Mouse (Mus musculus) erythroblast, embryonic 14.5 days (primary cell): ENCODE results near the gene Fam222b.

Experiments
- GATA1 ChIP-seq: IDR thresholded peaks from 2 replicates; pipeline ENCODE4 v1.6.1; 2012; ENCODE audit warnings: low read length, inconsistent platforms, mixed read lengths
- TAL1 ChIP-seq: IDR thresholded peaks from 3 replicates; pipeline ENCODE4 v1.6.1; 2012; ENCODE audit warnings: low read length, inconsistent platforms, mixed read lengths

DNA sequence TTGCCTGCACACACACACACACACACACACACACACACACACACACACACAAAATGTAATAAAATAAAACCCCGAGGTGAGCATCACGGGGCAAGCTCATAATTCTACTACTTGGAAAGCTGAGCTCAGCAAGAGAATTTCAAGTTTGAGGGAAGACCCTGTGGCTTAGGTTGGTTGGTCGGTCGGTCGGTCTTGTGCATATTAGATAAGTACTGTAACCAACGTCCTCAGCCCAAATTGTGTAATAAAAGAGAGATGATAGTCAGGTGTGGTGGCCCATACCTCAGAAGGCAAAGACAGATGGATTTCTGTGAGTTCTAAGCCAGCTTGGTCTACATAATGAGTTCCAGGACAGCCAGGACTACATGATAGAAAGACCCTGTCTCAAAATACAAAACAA is 39.5 kb downstream of the Fam222b start:
- no peak for TF ChIP-seq TAL1
- no peak for TF ChIP-seq GATA1
